In genomic region chr13:74096715-74097363, GRCm38 (mm10) we compare ENCODE assay signal across 9 mouse cellular contexts. TPM values are rescaled to one million over a fixed set of nuclear protein-coding genes. Genes with fewer than 3 reads are reported as not detected.
DNase-seq lines count a peak whose midpoint lies in the region; ATAC-seq and TF ChIP-seq lines count a peak whose summit lies in the region.
"Had no signal": no experiment of that assay in that cellular context is flagged by ENCODE, and none has a peak within 500 bp of the region (broad histone marks: within the 10 kb centered on the region; RNA-seq: fewer than 3 reads in every experiment).

No protein-coding gene starts in this region.

- no peak overlapping the region for H3K9ac ChIP-seq in forebrain, embryonic 14.5 days (ENCODE audit: low read length)
- no peak overlapping the region for H3K9ac ChIP-seq in hindbrain, postnatal 0 days (replicated peaks; ENCODE audit: low read length)

- H3K4me1 ChIP-seq in forebrain, embryonic 14.5 days (ENCODE audit: control insufficient read depth, insufficient read depth, low read length): no peaks in the 10 kb centered on the region
- H3K4me1 ChIP-seq in hindbrain, postnatal 0 days (ENCODE audit: insufficient read depth, low read length): no peaks in the 10 kb centered on the region

- no peak overlapping the region for H3K4me2 ChIP-seq in forebrain, embryonic 14.5 days (ENCODE audit: low read length)
- H3K4me2 ChIP-seq in hindbrain, postnatal 0 days (ENCODE audit: low read depth, low read length): no peak overlapping the region

- no peaks in the 10 kb centered on the region for H3K27me3 ChIP-seq in forebrain, embryonic 14.5 days (replicated peaks; ENCODE audit: control insufficient read depth, insufficient read depth, low read length)
- H3K27me3 ChIP-seq in hindbrain, postnatal 0 days (ENCODE audit: insufficient read depth, low read length): no peaks in the 10 kb centered on the region

- peak; percentile 77 for TF ChIP-seq CTCF in hindbrain, postnatal 0 days (IDR thresholded peaks at IDR 0.05; ENCODE audit: low read depth)
- peak; percentile 76 for TF ChIP-seq CTCF in left cerebral cortex, adult 2 months (IDR thresholded peaks at IDR 0.05)

- H3K27ac ChIP-seq in forebrain, embryonic 14.5 days (ENCODE audit: low read depth, low read length): no peak overlapping the region
- H3K27ac ChIP-seq in hindbrain, postnatal 0 days: no peak overlapping the region
- H3K27ac ChIP-seq in left cerebral cortex, adult 2 months: no peak overlapping the region

- DNase-seq in gastrocnemius, adult 18-20 months (ENCODE audit: low spot score): peak; percentile 13
- no peak for DNase-seq in gastrocnemius, postnatal 25 days
- DNase-seq in brain, embryonic 18.5 days (ENCODE audit: low read depth, low spot score): peak; percentile 34
- peak; percentile 68 for DNase-seq in forebrain, embryonic 14.5 days (ENCODE audit: low spot score)
- DNase-seq in hindbrain, postnatal 0 days (ENCODE audit: low spot score): peak; percentile 73
- DNase-seq in left cerebral cortex, adult 2 months (ENCODE audit: extremely low spot score in 1 of 2, low spot score in 2 of 2): peak; percentile 58 to 66
- peak; percentile 11 to 71 for DNase-seq in spleen, postnatal 10 days (ENCODE audit: low spot score in 2 of 2)

- 35% methylated on average over 2 of the region's 2 CpGs for WGBS in forebrain, embryonic 14.5 days
- WGBS in hindbrain, postnatal 0 days: 50% methylated on average over 2 of the region's 2 CpGs

- H3K9me3 ChIP-seq in forebrain, embryonic 14.5 days (replicated peaks; ENCODE audit: control insufficient read depth, low read length): no peaks in the 10 kb centered on the region
- H3K9me3 ChIP-seq in hindbrain, postnatal 0 days (ENCODE audit: low read length): no peaks in the 10 kb centered on the region

- H3K4me3 ChIP-seq in forebrain, embryonic 14.5 days (ENCODE audit: low read depth, low read length): no peak overlapping the region
- H3K4me3 ChIP-seq in hindbrain, postnatal 0 days (ENCODE audit: low read length): no peak overlapping the region
- no peak overlapping the region for H3K4me3 ChIP-seq in left cerebral cortex, adult 2 months
- H3K4me3 ChIP-seq: myocyte had no signal

- intact Hi-C loops in left cerebral cortex, adult 2 months (cut with DNase I): loop anchor here (1.0 to 5.0 kb wide), 2 partner anchors 70 to 204 kb away; no protein-coding TSS in a partner anchor

- no peaks in the 10 kb centered on the region for H3K36me3 ChIP-seq in forebrain, embryonic 14.5 days (ENCODE audit: control insufficient read depth, insufficient read depth, low read length)
- H3K36me3 ChIP-seq in hindbrain, postnatal 0 days (ENCODE audit: insufficient read depth, low read length): no peaks in the 10 kb centered on the region

- ATAC-seq in forebrain, embryonic 14.5 days: peak; percentile 73; the same call in 1 of the 2 replicates
- ATAC-seq in hindbrain, postnatal 0 days: peak; percentile 87
- ATAC-seq in megakaryocyte-erythroid progenitor cell, adult 5-6 weeks (replicated peaks; ENCODE audit: low FRiP score, low TSS enrichment, poor library complexity, severe bottlenecking): peak; percentile 89

RNA-seq across cellular contexts. Expression of gene Slc9a3, which starts 24.4 kb away (rescaled TPM):
- under 1 TPM; 0.17 to 0.30 TPM for total RNA-seq in gastrocnemius, adult 18-20 months (2021)
- under 1 TPM; 0.13 to 0.32 TPM for total RNA-seq in gastrocnemius, postnatal 25 days (2021)
- 0.04 TPM in 1 of 2 replicates, not detected in the other for polyA plus RNA-seq in forebrain, embryonic 14.5 days (2014; fragmentation: Nextera tagmentation; extraction: Ambion mirVana)
- 0.07 and 0.58 TPM in 2 replicates for total RNA-seq in hindbrain, postnatal 0 days (2014; rRNA removed)
- polyA plus RNA-seq in hindbrain, postnatal 0 days (2015; fragmentation: Nextera tagmentation; extraction: Ambion mirVana): 0.39 and 1.1 TPM in 2 replicates
- 1 to 10 TPM; 1.3 to 2.2 TPM for total RNA-seq in left cerebral cortex, adult 2 months (2021)
- not detected in 2 replicates for total RNA-seq in megakaryocyte-erythroid progenitor cell, adult 5-6 weeks (2014; fragmentation: Nextera tagmentation)
- not detected in 2 replicates for total RNA-seq in megakaryocyte-erythroid progenitor cell, adult 5-6 weeks (2017)

RNA-seq across cellular contexts. Expression of gene Cep72, which starts 34.7 kb away (rescaled TPM):
- total RNA-seq in gastrocnemius, adult 18-20 months (2021): under 1 TPM; 0.07 to 0.27 TPM
- total RNA-seq in gastrocnemius, postnatal 25 days (2021): under 1 TPM; 0.51 to 0.61 TPM
- polyA plus RNA-seq in forebrain, embryonic 14.5 days (2014; fragmentation: Nextera tagmentation; extraction: Ambion mirVana): 11.6 and 12.5 TPM in 2 replicates
- 5.3 and 7.0 TPM in 2 replicates for total RNA-seq in hindbrain, postnatal 0 days (2014; rRNA removed)
- 5.7 and 7.8 TPM in 2 replicates for polyA plus RNA-seq in hindbrain, postnatal 0 days (2015; fragmentation: Nextera tagmentation; extraction: Ambion mirVana)
- total RNA-seq in left cerebral cortex, adult 2 months (2021): 1 to 10 TPM in 1 of 2 experiments, under 1 TPM in 1; 0.63 to 1.2 TPM
- 12.3 and 12.5 TPM in 2 replicates for total RNA-seq in megakaryocyte-erythroid progenitor cell, adult 5-6 weeks (2014; fragmentation: Nextera tagmentation)
- 6.5 and 6.7 TPM in 2 replicates for total RNA-seq in megakaryocyte-erythroid progenitor cell, adult 5-6 weeks (2017)
